ENCODE assay signal across 16 mouse cellular contexts in the genomic region with DNA sequence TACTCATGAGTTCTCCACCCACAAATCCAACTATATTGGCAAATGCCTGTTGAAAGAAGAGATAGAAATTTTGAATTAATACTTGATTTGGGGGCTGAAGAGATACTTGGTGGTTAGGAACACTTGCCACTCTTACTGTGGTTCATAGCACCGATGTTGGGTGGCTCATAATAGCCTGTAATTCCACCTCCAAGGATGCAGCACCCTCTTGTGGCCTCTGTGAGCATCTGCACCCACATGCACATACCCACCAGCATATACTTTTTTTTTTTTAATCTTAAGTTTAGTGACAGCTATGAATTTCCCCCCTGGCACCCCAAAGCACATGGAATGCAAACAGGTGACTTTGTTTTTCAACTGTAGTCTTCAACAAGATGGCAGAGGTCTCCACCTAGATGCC.
DNase-seq lines count a peak whose midpoint lies in the region; ATAC-seq and TF ChIP-seq lines count a peak whose summit lies in the region.
"Had no signal": no experiment of that assay in that cellular context is flagged by ENCODE, and none has a peak within 500 bp of the region (broad histone marks: within the 10 kb centered on the region; RNA-seq: fewer than 3 reads in every experiment).

No protein-coding gene starts in this region.

- H3K9ac ChIP-seq in hindbrain, postnatal 0 days (replicated peaks; ENCODE audit: low read length), result no peak overlapping the region
- H3K9ac ChIP-seq in hindbrain, embryonic 16.5 days (ENCODE audit: low read depth, low read length), result no peak overlapping the region
- H3K9ac ChIP-seq in liver, postnatal 0 days (replicated peaks), result no peak overlapping the region
- no peak overlapping the region for H3K9ac ChIP-seq in liver, embryonic 11.5 days (ENCODE audit: low read depth, low read length)
- no peak overlapping the region for H3K9ac ChIP-seq in stomach, postnatal 0 days (ENCODE audit: low read length)
- H3K9ac ChIP-seq: forebrain, embryonic 12.5 days; limb, embryonic 13.5 days; lung, embryonic 15.5 days had no signal

- no peaks in the 10 kb centered on the region for H3K4me1 ChIP-seq in hindbrain, postnatal 0 days (ENCODE audit: insufficient read depth, low read length)
- H3K4me1 ChIP-seq in hindbrain, embryonic 16.5 days (ENCODE audit: control insufficient read depth, insufficient read depth, low read depth, low read length), result no peaks in the 10 kb centered on the region
- H3K4me1 ChIP-seq in liver, postnatal 0 days (ENCODE audit: insufficient read depth), result no peaks in the 10 kb centered on the region
- no peaks in the 10 kb centered on the region for H3K4me1 ChIP-seq in liver, embryonic 11.5 days (replicated peaks; ENCODE audit: control insufficient read depth, insufficient read depth, low read length)
- no peaks in the 10 kb centered on the region for H3K4me1 ChIP-seq in stomach, postnatal 0 days (replicated peaks; ENCODE audit: control insufficient read depth, insufficient read depth)
- H3K4me1 ChIP-seq: forebrain, embryonic 12.5 days; hindbrain, embryonic 10.5 days; limb, embryonic 13.5 days; lung, embryonic 15.5 days had no signal

- no peaks in the 10 kb centered on the region for H3K9me3 ChIP-seq in hindbrain, postnatal 0 days (ENCODE audit: low read length)
- H3K9me3 ChIP-seq in hindbrain, embryonic 16.5 days (ENCODE audit: control insufficient read depth, low read length), result no peaks in the 10 kb centered on the region
- H3K9me3 ChIP-seq in liver, postnatal 0 days (ENCODE audit: low read length), result peaks cover 3% of the 10 kb centered on the region; the same call in 1 of the 2 replicates
- H3K9me3 ChIP-seq in liver, embryonic 11.5 days (ENCODE audit: control insufficient read depth, low read length), result peaks cover 5% of the 10 kb centered on the region; the same call in 1 of the 2 replicates
- no peaks in the 10 kb centered on the region for H3K9me3 ChIP-seq in stomach, postnatal 0 days (ENCODE audit: control insufficient read depth, low read length)
- H3K9me3 ChIP-seq: lung, embryonic 15.5 days had no signal

- H3K27ac ChIP-seq in hindbrain, postnatal 0 days, result no peak overlapping the region
- H3K27ac ChIP-seq in hindbrain, embryonic 16.5 days (ENCODE audit: low read depth, low read length), result no peak overlapping the region
- H3K27ac ChIP-seq in liver, postnatal 0 days (ENCODE audit: low read depth), result no peak overlapping the region
- no peak overlapping the region for H3K27ac ChIP-seq in liver, embryonic 11.5 days (ENCODE audit: low read depth, low read length)
- H3K27ac ChIP-seq in stomach, postnatal 0 days (replicated peaks), result no peak overlapping the region
- H3K27ac ChIP-seq: forebrain, embryonic 12.5 days; hindbrain, embryonic 10.5 days; limb, embryonic 13.5 days; lung, embryonic 15.5 days had no signal

- 72% methylated on average over 1 of the region's 1 CpGs for WGBS in hindbrain, postnatal 0 days
- 85% methylated on average over 1 of the region's 1 CpGs for WGBS in hindbrain, embryonic 16.5 days
- 76% methylated on average over 1 of the region's 1 CpGs for WGBS in liver, postnatal 0 days (ENCODE audit: insufficient replicate concordance)
- 70% methylated on average over 1 of the region's 1 CpGs for WGBS in liver, embryonic 11.5 days
- WGBS in stomach, postnatal 0 days, result 87% methylated on average over 1 of the region's 1 CpGs

- no peak overlapping the region for H3K4me3 ChIP-seq in hindbrain, postnatal 0 days (ENCODE audit: low read length)
- H3K4me3 ChIP-seq in hindbrain, embryonic 16.5 days (ENCODE audit: low read length), result no peak overlapping the region
- H3K4me3 ChIP-seq in liver, postnatal 0 days (ENCODE audit: low read depth, low read length), result no peak overlapping the region
- H3K4me3 ChIP-seq in liver, embryonic 11.5 days (ENCODE audit: low read depth, low read length), result no peak overlapping the region
- no peak overlapping the region for H3K4me3 ChIP-seq in stomach, postnatal 0 days (ENCODE audit: low read depth, low read length)
- H3K4me3 ChIP-seq: forebrain, embryonic 12.5 days; hindbrain, embryonic 10.5 days; limb, embryonic 13.5 days; lung, embryonic 15.5 days had no signal

- TF ChIP-seq EP300 in liver, postnatal 0 days (IDR thresholded peaks at IDR 0.05; ENCODE audit: low read depth), result no peak
- no peak for TF ChIP-seq EP300 in stomach, postnatal 0 days (optimal IDR thresholded peaks at IDR 0.05)

- no peaks in the 10 kb centered on the region for H3K36me3 ChIP-seq in hindbrain, postnatal 0 days (ENCODE audit: insufficient read depth, low read length)
- no peaks in the 10 kb centered on the region for H3K36me3 ChIP-seq in hindbrain, embryonic 16.5 days (ENCODE audit: control insufficient read depth, insufficient read depth, low read length)
- no peaks in the 10 kb centered on the region for H3K36me3 ChIP-seq in liver, postnatal 0 days (replicated peaks; ENCODE audit: insufficient read depth, low read length)
- no peaks in the 10 kb centered on the region for H3K36me3 ChIP-seq in liver, embryonic 11.5 days (ENCODE audit: control insufficient read depth, insufficient read depth, low read length)
- no peaks in the 10 kb centered on the region for H3K36me3 ChIP-seq in stomach, postnatal 0 days (ENCODE audit: control insufficient read depth, insufficient read depth, low read length)
- H3K36me3 ChIP-seq: forebrain, embryonic 12.5 days; hindbrain, embryonic 10.5 days; limb, embryonic 13.5 days; lung, embryonic 15.5 days had no signal

- no peaks in the 10 kb centered on the region for H3K27me3 ChIP-seq in hindbrain, postnatal 0 days (ENCODE audit: insufficient read depth, low read length)
- H3K27me3 ChIP-seq in hindbrain, embryonic 16.5 days (replicated peaks; ENCODE audit: control insufficient read depth, insufficient read depth, low read length), result no peaks in the 10 kb centered on the region
- H3K27me3 ChIP-seq in liver, postnatal 0 days (ENCODE audit: insufficient read depth, low read length), result no peaks in the 10 kb centered on the region
- H3K27me3 ChIP-seq in liver, embryonic 11.5 days (replicated peaks; ENCODE audit: control insufficient read depth, insufficient read depth, low read length), result no peaks in the 10 kb centered on the region
- H3K27me3 ChIP-seq in stomach, postnatal 0 days (ENCODE audit: control insufficient read depth, insufficient read depth, low read length), result no peaks in the 10 kb centered on the region
- H3K27me3 ChIP-seq: forebrain, embryonic 12.5 days; lung, embryonic 15.5 days had no signal

- TF ChIP-seq CTCF in hindbrain, postnatal 0 days (IDR thresholded peaks at IDR 0.05; ENCODE audit: low read depth), result peak; percentile 33
- TF ChIP-seq CTCF in liver, postnatal 0 days (IDR thresholded peaks at IDR 0.05; ENCODE audit: low read depth), result peak; percentile 31
- peak; percentile 37 for TF ChIP-seq CTCF in stomach, postnatal 0 days (IDR thresholded peaks at IDR 0.05; ENCODE audit: low read depth)

- no peak for DNase-seq in hindbrain, postnatal 0 days (ENCODE audit: low spot score)
- no peak for DNase-seq in liver, postnatal 0 days
- DNase-seq in liver, embryonic 11.5 days (ENCODE audit: low spot score), result no peak
- DNase-seq in ES-CJ7 (ENCODE audit: low read depth, low spot score), result peak; percentile 57
- no peak for DNase-seq in stomach, postnatal 0 days (ENCODE audit: low spot score)
- DNase-seq: cerebellum, postnatal 25 days; midbrain, embryonic 14.5 days; retina, postnatal 1 day; right cerebral cortex, postnatal 4 days had no signal

- H3K4me2 ChIP-seq in hindbrain, postnatal 0 days (ENCODE audit: low read depth, low read length), result no peak overlapping the region
- no peak overlapping the region for H3K4me2 ChIP-seq in hindbrain, embryonic 16.5 days (ENCODE audit: low read length)
- H3K4me2 ChIP-seq in liver, postnatal 0 days (ENCODE audit: low read depth, low read length), result no peak overlapping the region
- no peak overlapping the region for H3K4me2 ChIP-seq in liver, embryonic 11.5 days
- H3K4me2 ChIP-seq in stomach, postnatal 0 days (replicated peaks; ENCODE audit: low read depth), result no peak overlapping the region
- H3K4me2 ChIP-seq: forebrain, embryonic 12.5 days; limb, embryonic 13.5 days; lung, embryonic 15.5 days had no signal

- no peak for ATAC-seq in hindbrain, postnatal 0 days
- no peak for ATAC-seq in hindbrain, embryonic 16.5 days
- no peak for ATAC-seq in liver, postnatal 0 days
- ATAC-seq in liver, embryonic 11.5 days (replicated peaks; ENCODE audit: low FRiP score), result no peak
- no peak for ATAC-seq in stomach, postnatal 0 days (ENCODE audit: low FRiP score, low TSS enrichment)
- ATAC-seq in megakaryocyte progenitor cell, adult 5-6 weeks (replicated peaks; ENCODE audit: poor library complexity), result no peak
- ATAC-seq: inflammation-experienced regulatory T-cells, adult 6 months had no signal
